Mouse (Mus musculus): ENCODE results near the gene Itm2c. TPM values are rescaled to one million over a fixed set of nuclear protein-coding genes. Genes with fewer than 3 reads are reported as not detected.

Itm2c gene
- total RNA-seq (2021) = 100 to 1,000 TPM; 728 to 849 TPM

DNA sequence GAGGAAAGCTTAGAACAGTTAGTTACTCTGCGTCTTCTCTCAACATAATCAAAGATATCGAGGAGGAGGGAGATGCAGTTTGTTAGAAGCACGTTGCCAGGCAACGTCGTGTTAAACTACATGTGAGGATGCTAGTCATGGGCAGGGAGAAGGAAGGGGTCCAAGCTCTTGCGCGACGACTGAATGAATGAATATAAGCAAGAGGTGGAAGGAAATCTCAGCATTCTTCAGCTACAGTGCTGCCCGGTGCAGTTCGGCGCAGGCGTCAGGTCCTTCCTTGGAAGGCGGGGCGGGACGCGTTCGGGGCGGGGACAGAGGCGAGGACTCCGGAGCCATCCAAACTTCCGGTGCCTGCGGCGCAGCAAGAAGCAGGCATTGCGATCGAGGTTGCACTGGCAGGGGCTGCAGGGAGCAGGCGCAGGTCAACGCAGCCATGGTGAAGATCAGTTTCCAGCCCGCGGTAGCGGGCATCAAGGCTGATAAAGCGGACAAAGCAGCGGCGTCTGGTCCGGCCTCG lies at the start of gene Itm2c:
TSS of gene Itm2c (plus strand) at position 51 of the 517 bp plus-strand sequence.
- DNase-seq (ENCODE audit: extremely low spot score in 1 of 2, low spot score in 1 of 2) = peak; percentile 82 to 85

DNA sequence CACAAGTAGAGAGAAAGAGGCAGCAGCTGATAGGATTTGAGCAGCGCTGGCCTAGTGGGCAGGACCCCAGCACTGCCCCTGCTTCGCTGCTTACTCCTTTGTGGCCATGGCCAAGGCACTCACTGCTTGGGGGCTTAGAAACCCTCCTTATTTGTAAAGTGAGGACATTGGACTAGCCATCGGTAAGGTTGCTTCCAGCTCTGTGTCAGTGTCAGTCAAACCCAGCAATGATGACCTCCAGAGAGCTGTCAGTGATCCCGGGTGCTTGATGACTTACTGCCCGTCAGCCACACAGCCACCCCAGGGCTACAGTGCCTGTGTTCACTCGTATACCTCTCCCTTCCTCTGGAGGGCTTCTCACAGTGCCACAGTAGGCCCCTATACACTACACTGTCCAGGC lies 49.1 kb upstream of the Itm2c start:
- DNase-seq (ENCODE audit: extremely low spot score in 1 of 2, low spot score in 1 of 2) = no peak

DNA sequence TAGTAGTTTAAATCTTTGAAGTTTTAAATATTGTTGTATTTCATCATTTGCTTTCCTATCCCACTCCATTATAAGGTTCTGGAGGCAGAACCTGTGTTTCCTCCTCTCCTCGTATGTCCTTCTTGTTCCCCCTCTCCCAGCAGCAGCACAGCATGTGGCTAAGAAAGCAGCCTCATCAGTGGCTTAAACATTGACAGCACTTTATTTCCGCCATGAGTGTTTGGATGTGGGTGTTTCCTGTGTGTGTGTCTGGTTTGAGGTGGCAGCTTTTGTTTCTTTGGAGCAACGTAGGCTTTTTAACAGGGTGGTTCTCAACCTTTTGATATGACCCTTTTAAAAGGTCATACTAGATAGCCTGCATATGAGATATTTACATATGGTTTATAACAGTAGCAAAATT lies 48.6 kb upstream of the Itm2c start:
- no peak for DNase-seq (ENCODE audit: extremely low spot score in 1 of 2, low spot score in 1 of 2)

DNA sequence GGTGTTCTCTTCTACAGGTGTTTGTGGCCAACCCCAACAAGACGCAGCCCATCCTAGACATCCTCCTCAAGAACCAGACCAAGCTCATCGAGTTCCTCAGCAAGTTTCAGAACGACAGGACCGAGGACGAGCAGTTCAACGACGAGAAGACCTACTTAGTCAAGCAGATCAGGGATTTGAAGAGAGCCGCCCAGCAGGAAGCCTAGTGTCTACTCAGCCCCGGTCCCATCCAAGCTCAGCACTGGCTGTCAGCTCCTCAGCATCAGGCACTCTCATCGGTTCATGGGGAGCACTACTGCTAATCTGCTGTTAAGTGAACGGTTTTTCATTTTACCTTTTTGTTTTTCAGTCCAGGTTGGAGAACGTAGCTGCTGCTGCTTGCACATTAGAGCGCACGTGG lies 45.1 kb upstream of the Itm2c start:
- no peak for DNase-seq (ENCODE audit: extremely low spot score in 1 of 2, low spot score in 1 of 2)

DNA sequence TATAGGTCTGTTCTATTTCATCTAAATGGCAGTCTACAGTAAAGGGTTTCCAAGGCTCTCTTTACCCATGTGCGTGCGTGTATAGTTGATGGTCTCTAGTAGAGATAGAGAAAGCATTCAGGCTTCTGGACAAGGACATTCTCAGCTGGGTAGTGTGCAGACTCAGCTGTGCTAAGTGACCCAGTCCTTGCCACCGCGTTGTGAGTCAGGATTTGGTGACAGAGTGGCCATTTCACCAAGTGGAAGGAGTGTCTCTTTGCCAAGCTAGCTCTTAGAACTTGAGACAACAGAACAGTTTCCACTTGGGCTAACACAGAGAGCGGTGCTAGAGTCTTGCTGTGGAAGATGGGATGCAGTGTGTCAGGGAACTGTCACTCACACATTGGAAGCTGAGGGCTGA lies 43.2 kb upstream of the Itm2c start:
- DNase-seq (ENCODE audit: extremely low spot score in 1 of 2, low spot score in 1 of 2) = no peak

DNA sequence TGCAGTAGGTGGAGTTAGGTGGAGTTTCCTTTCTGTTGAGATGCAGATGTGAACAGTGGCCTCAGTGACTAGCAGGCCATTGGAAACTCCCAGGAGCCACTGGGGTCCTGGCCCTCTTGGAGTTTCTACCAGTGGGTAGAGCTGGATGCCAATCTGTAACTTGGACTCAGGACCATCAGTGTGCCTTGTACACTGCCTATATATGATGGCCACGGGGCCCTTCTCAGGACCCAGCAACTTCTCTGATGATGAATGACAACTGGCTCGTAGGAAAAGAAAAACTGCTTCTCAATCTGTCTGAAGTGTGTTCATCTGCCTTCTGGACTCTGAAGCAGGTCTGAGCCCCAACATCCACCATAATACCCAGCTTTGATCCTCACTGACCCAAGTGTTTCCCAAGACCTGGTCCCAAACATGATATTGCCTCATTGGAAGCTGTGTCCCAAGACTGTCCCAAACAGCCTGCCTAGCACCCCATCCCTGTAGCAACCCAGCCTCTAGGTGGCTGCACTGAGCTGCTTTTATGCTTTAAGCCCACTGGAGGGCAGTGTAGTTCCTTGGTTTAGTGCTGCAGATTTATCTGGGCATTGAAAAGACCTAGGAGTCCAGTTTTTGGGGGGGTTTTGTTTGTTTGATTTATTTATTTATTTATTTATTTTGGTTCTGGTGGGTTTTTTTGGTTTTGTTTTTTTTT lies 40.9 kb upstream of the Itm2c start:
- DNase-seq (ENCODE audit: extremely low spot score in 1 of 2, low spot score in 1 of 2) = peak; percentile 48 to 67

GRCm38 (mm10) chr1:85853865-85854264 lies 40.2 kb upstream of the Itm2c start:
- no peak for DNase-seq (ENCODE audit: extremely low spot score in 1 of 2, low spot score in 1 of 2)

DNA sequence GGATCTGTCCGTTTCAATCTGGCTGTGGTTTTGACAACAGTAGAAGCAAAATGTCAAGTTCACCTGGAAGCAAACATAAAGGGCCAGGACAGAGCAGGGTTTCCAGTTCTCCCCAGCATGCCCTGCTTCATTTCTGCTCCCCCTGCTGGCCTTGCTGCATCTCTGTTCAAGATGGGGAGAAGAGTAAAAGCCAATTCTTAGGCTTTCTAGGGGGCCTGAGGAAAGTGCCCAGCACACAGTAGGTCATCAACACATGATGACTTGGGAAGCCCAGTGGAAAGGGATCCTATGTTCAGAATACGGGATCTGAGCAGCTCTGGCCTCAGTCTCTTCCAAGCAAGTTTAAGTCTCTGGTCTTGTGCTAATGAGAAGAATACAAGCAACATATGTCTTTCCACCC lies 39.6 kb upstream of the Itm2c start:
- DNase-seq (ENCODE audit: extremely low spot score in 1 of 2, low spot score in 1 of 2) = no peak

DNA sequence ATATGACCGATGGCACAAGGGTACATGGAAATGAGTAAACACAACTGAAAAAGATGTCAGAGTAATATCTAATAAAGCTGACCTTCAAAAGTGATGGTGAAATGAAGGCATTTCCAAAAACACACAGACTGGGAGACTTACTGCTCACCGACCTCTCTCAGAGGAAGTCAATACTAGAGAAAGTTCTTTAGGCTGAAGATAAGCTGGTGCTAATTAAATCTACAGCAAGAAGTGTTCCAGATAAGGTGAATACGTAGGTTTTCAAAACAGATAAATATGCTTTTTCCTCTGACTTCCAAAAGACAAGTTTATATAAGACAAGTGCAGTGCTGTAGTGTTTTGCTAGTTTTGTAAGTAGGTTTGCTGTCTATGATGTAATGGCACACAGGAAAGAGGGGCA lies 37.8 kb upstream of the Itm2c start:
- no peak for DNase-seq (ENCODE audit: extremely low spot score in 1 of 2, low spot score in 1 of 2)

GRCm38 (mm10) chr1:85857261-85857754 lies 36.8 kb upstream of the Itm2c start:
- no peak for DNase-seq (ENCODE audit: extremely low spot score in 1 of 2, low spot score in 1 of 2)

- peak in 1 of 2 experiments; percentile 30 for DNase-seq (ENCODE audit: extremely low spot score in 1 of 2, low spot score in 1 of 2)
Observed at GRCm38 (mm10) chr1:85864383-85864782, 29.7 kb upstream of the Itm2c start.

DNA sequence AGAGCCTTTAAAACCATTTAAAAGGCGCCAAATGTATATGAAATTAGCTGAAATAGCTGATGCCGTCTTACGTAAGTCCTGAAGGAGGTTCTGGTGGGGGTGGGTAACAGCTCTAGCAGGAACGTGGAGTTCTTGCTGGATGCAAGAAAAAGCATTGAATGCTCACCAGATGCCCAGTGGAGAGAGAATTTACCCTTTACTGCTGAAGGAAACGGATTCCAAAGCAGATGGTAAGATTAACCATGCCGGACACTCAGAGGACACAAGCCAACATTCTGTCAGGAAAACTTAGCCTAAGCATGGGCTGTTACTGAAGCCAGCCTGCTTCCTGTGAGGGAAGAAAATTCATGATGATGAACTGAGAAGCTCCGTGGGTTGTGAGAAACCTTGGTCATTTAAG lies 24.1 kb upstream of the Itm2c start:
- no peak for DNase-seq (ENCODE audit: extremely low spot score in 1 of 2, low spot score in 1 of 2)

DNA sequence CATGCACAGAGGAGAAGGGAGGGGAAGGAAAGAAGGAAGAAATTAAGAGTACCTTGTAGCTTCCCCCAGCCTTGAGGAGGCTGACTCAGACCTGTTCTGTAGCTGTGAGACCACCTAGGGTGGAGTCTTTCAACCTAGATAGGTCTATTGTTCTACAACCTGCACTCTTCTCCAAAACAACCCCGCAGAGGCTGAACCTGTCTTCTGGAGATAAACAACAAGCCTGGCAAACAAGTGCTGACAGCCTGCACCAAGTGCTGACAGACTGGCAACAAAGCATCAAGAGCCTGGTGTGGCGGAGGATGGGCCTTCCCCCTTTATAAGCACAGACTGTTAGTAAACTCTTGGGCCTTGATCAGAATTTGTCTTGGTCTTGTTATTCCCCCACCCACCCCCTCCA lies 23.5 kb upstream of the Itm2c start:
- no peak for DNase-seq (ENCODE audit: extremely low spot score in 1 of 2, low spot score in 1 of 2)

GRCm38 (mm10) chr1:85882003-85882402 lies 12.1 kb upstream of the Itm2c start:
- DNase-seq (ENCODE audit: extremely low spot score in 1 of 2, low spot score in 1 of 2) = no peak

- DNase-seq (ENCODE audit: extremely low spot score in 1 of 2, low spot score in 1 of 2) = no peak
Observed at GRCm38 (mm10) chr1:85887221-85887620, 6.9 kb upstream of the Itm2c start.

- peak in 1 of 2 experiments; percentile 56 for DNase-seq (ENCODE audit: extremely low spot score in 1 of 2, low spot score in 1 of 2)
Observed at GRCm38 (mm10) chr1:85894748-85895360, 773 bp downstream of the Itm2c start.

GRCm38 (mm10) chr1:85895391-85895837 lies 1.3 kb downstream of the Itm2c start:
- DNase-seq (ENCODE audit: extremely low spot score in 1 of 2, low spot score in 1 of 2) = peak in 1 of 2 experiments; percentile 57

- no peak for DNase-seq (ENCODE audit: extremely low spot score in 1 of 2, low spot score in 1 of 2)
Observed at GRCm38 (mm10) chr1:85896110-85896509, 2.0 kb downstream of the Itm2c start.

DNA sequence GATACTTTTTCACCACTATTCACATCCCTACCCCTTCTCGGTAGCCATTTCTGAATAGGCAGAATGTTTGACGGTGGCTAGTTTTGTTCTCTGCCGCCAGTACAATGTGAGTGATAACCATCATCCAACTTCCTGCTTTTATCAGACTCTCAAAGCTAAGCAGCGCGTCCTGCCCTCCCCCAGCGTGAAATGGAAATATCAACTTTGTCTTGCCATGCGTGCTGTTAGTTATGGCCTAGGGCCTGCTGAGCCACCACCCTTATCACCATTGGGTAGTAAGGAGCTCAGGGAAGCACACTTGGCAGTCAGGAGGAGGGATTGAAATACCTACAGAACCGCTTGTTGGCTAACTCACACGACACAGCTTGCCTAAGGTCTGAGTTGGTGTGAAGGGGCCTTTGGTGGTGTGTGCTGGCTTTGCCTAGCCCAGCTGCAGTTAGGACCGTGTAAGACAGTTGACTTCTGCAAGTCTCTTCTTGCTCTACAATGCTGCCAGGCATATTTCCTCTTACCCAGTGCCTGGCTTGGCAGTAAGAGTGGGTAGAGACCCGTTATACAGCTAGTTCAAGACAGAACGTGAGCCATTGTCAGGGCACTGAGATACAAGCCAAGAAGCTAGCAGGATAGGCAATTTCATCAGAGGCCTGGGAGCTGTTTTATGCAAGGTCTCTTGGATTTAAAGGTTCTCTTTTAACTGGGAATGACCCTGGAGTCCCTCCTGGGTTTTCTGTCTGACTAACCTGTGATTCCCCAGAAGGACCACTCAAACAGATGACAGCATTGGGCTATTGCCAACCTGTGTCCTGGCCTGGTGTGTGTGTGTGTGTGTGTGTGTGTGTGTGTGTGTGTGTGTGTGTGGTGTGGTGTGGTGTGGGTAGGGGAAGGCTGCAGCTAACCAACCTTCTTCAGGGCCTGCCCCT lies 3.0 kb downstream of the Itm2c start:
- DNase-seq (ENCODE audit: extremely low spot score in 1 of 2, low spot score in 1 of 2) = no peak

DNA sequence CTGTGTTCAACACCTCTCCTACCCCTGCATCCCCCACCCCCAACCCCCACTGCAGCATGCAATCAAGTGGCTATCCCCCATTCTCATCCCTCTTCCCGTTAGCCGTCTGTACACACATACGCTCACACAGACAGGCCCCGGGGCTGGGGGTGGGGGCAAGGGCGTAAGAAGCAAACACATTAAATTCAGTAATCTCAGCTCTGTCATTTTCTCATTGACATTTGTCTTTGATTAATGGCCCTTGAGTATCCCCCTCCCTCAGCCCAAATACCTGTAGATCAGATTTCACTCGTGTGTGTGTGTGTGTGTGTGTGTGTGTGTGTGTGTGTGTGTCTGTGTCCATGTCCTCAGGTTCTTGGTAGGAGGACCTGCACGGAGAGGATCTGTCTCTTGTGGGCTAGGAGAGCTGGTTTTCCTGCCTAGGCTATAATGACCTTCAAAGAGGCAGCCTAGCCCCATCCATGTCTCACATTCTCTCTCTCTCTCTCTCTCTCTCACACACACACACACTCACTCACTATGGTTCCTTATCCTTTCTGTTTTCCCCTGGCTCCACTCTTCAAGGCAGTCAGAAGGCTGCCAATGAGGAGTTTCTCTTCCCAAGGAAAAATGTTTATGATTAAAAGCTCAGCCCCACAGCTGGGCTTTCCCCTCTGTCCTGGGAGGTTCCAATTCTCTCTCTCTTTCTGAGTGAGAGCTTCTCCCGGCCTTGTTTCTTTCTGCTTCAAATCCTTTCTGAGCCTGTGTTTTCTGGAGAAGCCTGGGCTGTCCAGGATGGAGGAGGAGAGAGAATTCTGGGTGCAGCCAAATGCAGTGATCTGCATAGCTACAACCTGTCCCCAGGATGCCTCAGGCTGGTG lies 4.0 kb downstream of the Itm2c start:
- no peak for DNase-seq (ENCODE audit: extremely low spot score in 1 of 2, low spot score in 1 of 2)
